8 mouse cellular contexts compared by ENCODE assay signal in genomic region chr9:121079388-121080088, GRCm38 (mm10).
DNase-seq lines count a peak whose midpoint lies in the region; ATAC-seq lines count a peak whose summit lies in the region.

No protein-coding gene starts in this region.

- H3K9ac ChIP-seq in heart, embryonic 14.5 days (ENCODE audit: low read length): peak overlapping the region; percentile 12; the same call in 1 of the 2 replicates
- H3K9ac ChIP-seq in limb, embryonic 12.5 days (replicated peaks): no peak overlapping the region

- H3K9me3 ChIP-seq in heart, embryonic 14.5 days (ENCODE audit: control insufficient read depth, low read length): no peaks in the 10 kb centered on the region
- H3K9me3 ChIP-seq in limb, embryonic 12.5 days: no peaks in the 10 kb centered on the region

- no peaks in the 10 kb centered on the region for H3K36me3 ChIP-seq in heart, embryonic 14.5 days (ENCODE audit: control insufficient read depth, insufficient read depth, low read length)
- no peaks in the 10 kb centered on the region for H3K36me3 ChIP-seq in limb, embryonic 12.5 days

- WGBS in heart, embryonic 14.5 days: 36% methylated on average over 9 of the region's 9 CpGs
- WGBS in limb, embryonic 12.5 days: 40% methylated on average over 9 of the region's 9 CpGs

- peak overlapping the region in 1 of 2 experiments; percentile 24; a peak in 1 of 4 replicates for H3K27ac ChIP-seq in heart, embryonic 14.5 days (replicated peaks in 1 of 2; ENCODE audit: control insufficient read depth in 1 of 2, insufficient read depth in 1 of 2, low read depth in 2 of 2, low read length in 2 of 2)
- H3K27ac ChIP-seq in limb, embryonic 12.5 days: no peak overlapping the region

- DNase-seq in frontal cortex, postnatal 10 days (ENCODE audit: low spot score in 2 of 2): no peak
- peak; percentile 19 for DNase-seq in NIH3T3 (ENCODE audit: low read depth)
- DNase-seq in retina, postnatal 1 day: peak; percentile 63
- DNase-seq in ovary, postnatal 36 days (ENCODE audit: low spot score): no peak
- DNase-seq in adrenal gland, adult 2 months: no peak

- H3K4me1 ChIP-seq in heart, embryonic 14.5 days (ENCODE audit: control insufficient read depth in 2 of 2, insufficient read depth in 2 of 2, low read length in 2 of 2): peaks cover 0 to 6% of the 10 kb centered on the region in 2 experiments; a peak in 2 of 4 replicates
- peaks cover 34% of the 10 kb centered on the region for H3K4me1 ChIP-seq in limb, embryonic 12.5 days (replicated peaks)

- peak overlapping the region; percentile 35 for H3K4me2 ChIP-seq in heart, embryonic 14.5 days (ENCODE audit: low read length)
- H3K4me2 ChIP-seq in limb, embryonic 12.5 days: peak overlapping the region; percentile 2; the same call in 1 of the 2 replicates

- H3K4me3 ChIP-seq in heart, embryonic 14.5 days (ENCODE audit: control insufficient read depth in 1 of 2, insufficient read depth in 1 of 2, low read depth in 1 of 2, low read length in 2 of 2): no peak overlapping the region
- H3K4me3 ChIP-seq in limb, embryonic 12.5 days (replicated peaks): no peak overlapping the region

- ATAC-seq in frontal cortex, adult (ENCODE audit: low TSS enrichment): peak; percentile 60
- ATAC-seq in heart, embryonic 14.5 days (ENCODE audit: insufficient number of reproducible peaks, insufficient read depth, low FRiP score, low read depth): 0 out of 2 replicates have a peak, but pooled peaks have one; percentile 48
- peak; percentile 59; the same call in 1 of the 2 replicates for ATAC-seq in limb, embryonic 12.5 days (ENCODE audit: insufficient number of reproducible peaks, insufficient read depth, low FRiP score, low TSS enrichment, low read depth)

- H3K27me3 ChIP-seq in heart, embryonic 14.5 days (ENCODE audit: control insufficient read depth, insufficient read depth, low read length): no peaks in the 10 kb centered on the region
- 0 out of 2 replicates have a peak, but pooled peaks cover 4% of the 10 kb centered on the region for H3K27me3 ChIP-seq in limb, embryonic 12.5 days

Comparison
In these comparisons a context has a peak if more than half of its experiments do, and no peak if none do; other contexts are left out.
1. DNase-seq: peak in NIH3T3 (single experiment) and retina, postnatal 1 day (single experiment); none in frontal cortex, postnatal 10 days (0 of 2), ovary, postnatal 36 days (single experiment) and adrenal gland, adult 2 months (single experiment).
2. Peak in every context shown above with its lines, with median percentiles within 50 percentile points of each other: ATAC-seq.